ENCODE assay signal across 19 mouse cellular contexts in genomic region chr1:92343768-92344167, GRCm38 (mm10).
DNase-seq lines count a peak whose midpoint lies in the region; ATAC-seq lines count a peak whose summit lies in the region.
"Had no signal": no experiment of that assay in that cellular context is flagged by ENCODE, and none has a peak within 500 bp of the region (broad histone marks: within the 10 kb centered on the region; RNA-seq: fewer than 3 reads in every experiment).

No protein-coding gene starts in this region.

- no peak overlapping the region for H3K9ac ChIP-seq in forebrain, embryonic 11.5 days (ENCODE audit: low read length)
- H3K9ac ChIP-seq in forebrain, embryonic 12.5 days: no peak overlapping the region
- no peak overlapping the region for H3K9ac ChIP-seq in heart, embryonic 15.5 days
- H3K9ac ChIP-seq in midbrain, embryonic 16.5 days (ENCODE audit: low read depth, low read length): no peak overlapping the region
- H3K9ac ChIP-seq: embryonic facial prominence, embryonic 12.5 days; forebrain, embryonic 13.5 days had no signal

- no peak overlapping the region for H3K27ac ChIP-seq in forebrain, embryonic 11.5 days (ENCODE audit: low read depth, low read length)
- no peak overlapping the region for H3K27ac ChIP-seq in forebrain, embryonic 12.5 days
- H3K27ac ChIP-seq in heart, embryonic 15.5 days: no peak overlapping the region; the same call in 1 of the 2 replicates
- no peak overlapping the region for H3K27ac ChIP-seq in midbrain, embryonic 16.5 days (ENCODE audit: low read length)
- H3K27ac ChIP-seq: embryonic facial prominence, embryonic 12.5 days; forebrain, embryonic 13.5 days; stomach, postnatal 0 days had no signal

- DNase-seq in forebrain, embryonic 11.5 days (ENCODE audit: low spot score): peak; percentile 32
- peak; percentile 18 for DNase-seq in urinary bladder, adult 2 months (ENCODE audit: low spot score)
- DNase-seq in urinary bladder, postnatal 14 days (ENCODE audit: low spot score): no peak
- no peak for DNase-seq in neural tube, embryonic 10.5 days (ENCODE audit: extremely low spot score, low spot score)
- DNase-seq in cerebellum, postnatal 25 days: no peak
- DNase-seq: cerebellum, adult 8-10 months; kidney, adult 2 months; layer of hippocampus, adult 9-11 months; lung, postnatal 14 days; thymus, postnatal 4 days had no signal

- no peaks in the 10 kb centered on the region for H3K4me1 ChIP-seq in forebrain, embryonic 11.5 days (replicated peaks; ENCODE audit: control insufficient read depth, insufficient read depth, low read length)
- H3K4me1 ChIP-seq in forebrain, embryonic 12.5 days: no peaks in the 10 kb centered on the region
- H3K4me1 ChIP-seq in heart, embryonic 15.5 days (replicated peaks): peaks cover 21% of the 10 kb centered on the region
- no peaks in the 10 kb centered on the region for H3K4me1 ChIP-seq in midbrain, embryonic 16.5 days (ENCODE audit: control insufficient read depth, insufficient read depth, low read length)
- H3K4me1 ChIP-seq: embryonic facial prominence, embryonic 12.5 days; forebrain, embryonic 13.5 days had no signal

- H3K4me3 ChIP-seq in forebrain, embryonic 11.5 days (ENCODE audit: low read depth, low read length): no peak overlapping the region
- no peak overlapping the region for H3K4me3 ChIP-seq in forebrain, embryonic 12.5 days (replicated peaks)
- no peak overlapping the region for H3K4me3 ChIP-seq in heart, embryonic 15.5 days
- H3K4me3 ChIP-seq in midbrain, embryonic 16.5 days (ENCODE audit: low read depth, low read length): no peak overlapping the region
- H3K4me3 ChIP-seq: embryonic facial prominence, embryonic 12.5 days; forebrain, embryonic 13.5 days had no signal

- ATAC-seq in forebrain, embryonic 11.5 days (replicated peaks; ENCODE audit: low FRiP score): no peak
- no peak for ATAC-seq in forebrain, embryonic 12.5 days (ENCODE audit: low FRiP score)
- ATAC-seq in heart, embryonic 15.5 days (replicated peaks; ENCODE audit: insufficient number of reproducible peaks, insufficient read depth, low FRiP score, low read depth): peak; percentile 58; the same call in 1 of the 2 replicates
- ATAC-seq in midbrain, embryonic 16.5 days: no peak
- ATAC-seq: forebrain, embryonic 13.5 days; hindbrain, embryonic 16.5 days had no signal

- H3K36me3 ChIP-seq in forebrain, embryonic 11.5 days (ENCODE audit: control insufficient read depth, insufficient read depth, low read length): no peaks in the 10 kb centered on the region
- no peaks in the 10 kb centered on the region for H3K36me3 ChIP-seq in forebrain, embryonic 12.5 days (replicated peaks)
- no peaks in the 10 kb centered on the region for H3K36me3 ChIP-seq in heart, embryonic 15.5 days
- no peaks in the 10 kb centered on the region for H3K36me3 ChIP-seq in midbrain, embryonic 16.5 days (ENCODE audit: control insufficient read depth, insufficient read depth, low read length)
- H3K36me3 ChIP-seq: embryonic facial prominence, embryonic 12.5 days had no signal

- no peak overlapping the region for H3K4me2 ChIP-seq in forebrain, embryonic 11.5 days (ENCODE audit: low read depth, low read length, severe bottlenecking)
- H3K4me2 ChIP-seq in forebrain, embryonic 12.5 days: no peak overlapping the region
- no peak overlapping the region for H3K4me2 ChIP-seq in heart, embryonic 15.5 days
- H3K4me2 ChIP-seq in midbrain, embryonic 16.5 days (ENCODE audit: low read length): no peak overlapping the region
- H3K4me2 ChIP-seq: embryonic facial prominence, embryonic 12.5 days; forebrain, embryonic 13.5 days; liver, embryonic 11.5 days; midbrain, embryonic 11.5 days had no signal

- H3K27me3 ChIP-seq in forebrain, embryonic 11.5 days (ENCODE audit: control insufficient read depth, insufficient read depth, low read length): no peaks in the 10 kb centered on the region
- 0 out of 2 replicates have a peak, but pooled peaks cover 3% of the 10 kb centered on the region for H3K27me3 ChIP-seq in forebrain, embryonic 12.5 days
- H3K27me3 ChIP-seq in heart, embryonic 15.5 days: no peaks in the 10 kb centered on the region
- H3K27me3 ChIP-seq in midbrain, embryonic 16.5 days (ENCODE audit: control insufficient read depth, insufficient read depth, low read depth, low read length): no peaks in the 10 kb centered on the region
- H3K27me3 ChIP-seq: embryonic facial prominence, embryonic 12.5 days; forebrain, embryonic 13.5 days had no signal

- H3K9me3 ChIP-seq in forebrain, embryonic 11.5 days (ENCODE audit: control insufficient read depth, low read length): no peaks in the 10 kb centered on the region
- no peaks in the 10 kb centered on the region for H3K9me3 ChIP-seq in forebrain, embryonic 12.5 days
- H3K9me3 ChIP-seq in heart, embryonic 15.5 days (replicated peaks): no peaks in the 10 kb centered on the region
- no peaks in the 10 kb centered on the region for H3K9me3 ChIP-seq in midbrain, embryonic 16.5 days (replicated peaks; ENCODE audit: control insufficient read depth, low read length, poor library complexity, severe bottlenecking)
- H3K9me3 ChIP-seq: embryonic facial prominence, embryonic 12.5 days; forebrain, embryonic 13.5 days had no signal

- WGBS in forebrain, embryonic 11.5 days: 88% methylated on average over 2 of the region's 2 CpGs
- WGBS in forebrain, embryonic 12.5 days: 75% methylated on average over 2 of the region's 2 CpGs
- 51% methylated on average over 2 of the region's 2 CpGs for WGBS in heart, embryonic 15.5 days
- 90% methylated on average over 2 of the region's 2 CpGs for WGBS in midbrain, embryonic 16.5 days

Comparison
In these comparisons a context has a peak if more than half of its experiments do, and no peak if none do; other contexts are left out.
1. DNase-seq: peak in forebrain, embryonic 11.5 days (single experiment) and urinary bladder, adult 2 months (single experiment); none in urinary bladder, postnatal 14 days (single experiment), neural tube, embryonic 10.5 days (single experiment) and cerebellum, postnatal 25 days (0 of 2).